Mouse (Mus musculus): ENCODE measurements at regions not wholly inside any gene's neighbourhood (a gene's known extent, or its start where the extent isn't known, plus 50 kb on each side); places are given as distances from the start of the nearest gene placed in this dataset.

GRCm38 (mm10) chr15:97141958-97142357 lies 86.2 kb upstream of the Slc38a4 start:
- H3K36me3 ChIP-seq (replicated peaks; ENCODE audit: low read length): no peaks in the 10 kb centered on the region
- no peaks in the 10 kb centered on the region for H3K4me1 ChIP-seq
- H3K9me3 ChIP-seq: peaks cover 19% of the 10 kb centered on the region
- no peak overlapping the region for H3K4me3 ChIP-seq (replicated peaks)
- H3K27me3 ChIP-seq (replicated peaks): no peaks in the 10 kb centered on the region
- TF ChIP-seq FLI1 (IDR thresholded peaks at IDR 0.05; ENCODE audit: low read length) (no peak), GATA1 (IDR thresholded peaks at IDR 0.05; ENCODE audit: borderline replicate concordance, low read length) (no peak)

DNA sequence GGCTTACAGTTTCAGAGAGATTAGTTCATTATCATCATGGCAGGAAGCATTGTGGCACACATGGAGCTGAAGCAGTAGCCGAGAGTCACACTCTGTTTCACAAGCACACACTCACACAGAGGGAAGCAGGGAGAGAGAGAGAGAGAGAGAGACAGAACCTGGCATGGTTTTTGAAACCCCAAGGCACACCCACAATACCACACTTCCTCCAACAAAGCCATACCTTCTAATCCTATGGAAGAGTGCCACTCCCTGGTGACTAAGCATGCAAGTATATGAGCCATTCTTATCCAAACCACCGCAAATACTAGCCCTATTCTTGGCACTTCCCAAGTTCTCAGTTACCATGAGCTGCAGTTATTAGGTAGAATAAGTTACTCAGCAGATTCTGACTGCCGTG lies 82.5 kb upstream of the Slc38a4 start:
- H3K36me3 ChIP-seq (replicated peaks; ENCODE audit: low read length): no peaks in the 10 kb centered on the region
- H3K4me1 ChIP-seq: no peaks in the 10 kb centered on the region
- peaks cover 2% of the 10 kb centered on the region for H3K27me3 ChIP-seq (replicated peaks)
- H3K4me3 ChIP-seq (replicated peaks): no peak overlapping the region
- H3K9me3 ChIP-seq: peaks cover 20% of the 10 kb centered on the region
- TF ChIP-seq GATA1 (IDR thresholded peaks at IDR 0.05; ENCODE audit: borderline replicate concordance, low read length): no peak
- no peak for TF ChIP-seq FLI1 (IDR thresholded peaks at IDR 0.05; ENCODE audit: low read length)

DNA sequence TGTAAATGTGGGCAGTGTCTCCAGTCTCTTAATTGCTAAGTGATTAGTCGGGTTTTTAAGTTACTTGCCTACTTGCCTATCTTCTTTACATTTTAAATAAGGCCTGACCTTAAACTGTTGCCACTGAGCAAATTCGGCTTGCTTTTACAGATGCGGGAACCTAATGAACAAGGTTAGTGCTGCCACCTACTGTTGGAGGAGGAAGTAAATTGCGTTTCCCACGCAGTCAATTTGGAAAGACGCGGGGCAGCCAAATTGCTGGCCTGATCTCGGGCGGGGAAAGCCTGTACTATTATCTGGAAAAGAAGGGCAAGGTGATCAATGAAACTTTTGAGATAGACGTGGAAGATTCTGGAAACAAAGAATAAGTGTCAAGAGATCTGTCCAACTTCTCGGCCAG lies 79.5 kb upstream of the Slc38a4 start:
- TF ChIP-seq FLI1 (IDR thresholded peaks at IDR 0.05; ENCODE audit: low read length) (no peak), GATA1 (IDR thresholded peaks at IDR 0.05; ENCODE audit: borderline replicate concordance, low read length) (no peak)
- Histone ChIP-seq H3K4me3 (replicated peaks) (no peak overlapping the region), H3K36me3 (replicated peaks; ENCODE audit: low read length) (no peaks in the 10 kb centered on the region), H3K9me3 (peaks cover 20% of the 10 kb centered on the region), H3K4me1 (no peaks in the 10 kb centered on the region), H3K27me3 (replicated peaks) (peaks cover 2% of the 10 kb centered on the region)

DNA sequence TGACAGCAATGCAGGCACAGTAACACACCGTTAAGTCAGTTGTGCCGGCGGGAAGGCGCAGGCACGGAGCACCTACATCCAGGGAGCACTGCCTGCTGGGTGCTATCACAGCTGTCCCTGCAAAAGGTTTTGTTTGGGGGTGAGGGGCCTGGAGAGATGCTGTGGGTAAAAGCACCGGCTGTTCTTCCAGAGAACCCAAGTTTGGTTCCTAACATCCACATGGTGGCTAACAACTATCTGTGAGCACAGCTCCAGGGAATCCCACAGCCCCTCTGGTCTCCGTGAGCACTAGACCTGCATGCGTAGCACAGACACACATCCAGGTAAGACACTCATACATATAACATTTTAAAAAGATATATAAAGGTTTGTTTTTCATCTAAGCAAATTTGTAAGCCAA lies 72.0 kb upstream of the Slc38a4 start:
- TF ChIP-seq FLI1 (IDR thresholded peaks at IDR 0.05; ENCODE audit: low read length) (no peak), GATA1 (IDR thresholded peaks at IDR 0.05; ENCODE audit: borderline replicate concordance, low read length) (no peak)
- Histone ChIP-seq H3K9me3 (peaks cover 13% of the 10 kb centered on the region; the same call in 1 of the 2 replicates), H3K4me3 (replicated peaks) (no peak overlapping the region), H3K36me3 (replicated peaks; ENCODE audit: low read length) (no peaks in the 10 kb centered on the region), H3K27me3 (replicated peaks) (no peaks in the 10 kb centered on the region), H3K4me1 (no peaks in the 10 kb centered on the region)

GRCm38 (mm10) chr15:97125836-97126822 lies 70.4 kb upstream of the Slc38a4 start:
- Histone ChIP-seq H3K27me3 (replicated peaks) (no peaks in the 10 kb centered on the region), H3K9me3 (peaks cover 17% of the 10 kb centered on the region), H3K4me3 (replicated peaks) (no peak overlapping the region), H3K4me1 (no peaks in the 10 kb centered on the region), H3K36me3 (replicated peaks; ENCODE audit: low read length) (no peaks in the 10 kb centered on the region)
- TF ChIP-seq FLI1 (IDR thresholded peaks at IDR 0.05; ENCODE audit: low read length): no peak

DNA sequence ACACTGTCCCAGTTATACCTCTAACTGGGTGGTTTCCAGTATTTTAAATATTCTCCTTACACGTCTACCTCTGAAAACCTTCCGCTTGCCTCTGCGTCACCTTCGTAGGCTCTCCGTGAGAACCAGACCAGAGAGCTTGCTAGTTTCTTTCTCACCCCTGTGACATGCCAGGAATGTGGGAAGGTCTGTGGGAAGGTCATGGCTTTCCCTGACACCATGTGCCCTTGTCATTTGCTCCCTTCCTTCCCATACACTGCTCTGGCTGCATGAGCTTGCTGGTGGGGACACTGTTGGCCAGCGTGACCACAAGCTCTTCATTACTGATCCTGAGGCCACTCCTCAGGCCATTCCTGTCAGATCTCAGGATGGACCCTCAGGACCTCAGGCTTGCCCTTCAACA lies 66.5 kb upstream of the Slc38a4 start:
- TF ChIP-seq FLI1 (IDR thresholded peaks at IDR 0.05; ENCODE audit: low read length) (no peak), GATA1 (IDR thresholded peaks at IDR 0.05; ENCODE audit: borderline replicate concordance, low read length) (no peak)
- H3K4me1 ChIP-seq: no peaks in the 10 kb centered on the region
- H3K4me3 ChIP-seq (replicated peaks): peak overlapping the region; percentile 3
- H3K27me3 ChIP-seq (replicated peaks): no peaks in the 10 kb centered on the region
- H3K9me3 ChIP-seq: peaks cover 22% of the 10 kb centered on the region
- no peaks in the 10 kb centered on the region for H3K36me3 ChIP-seq (replicated peaks; ENCODE audit: low read length)

GRCm38 (mm10) chr15:97112452-97113200 lies 56.9 kb upstream of the Slc38a4 start:
- no peak for TF ChIP-seq FLI1 (IDR thresholded peaks at IDR 0.05; ENCODE audit: low read length)
- TF ChIP-seq GATA1 (IDR thresholded peaks at IDR 0.05; ENCODE audit: borderline replicate concordance, low read length): no peak
- Histone ChIP-seq H3K9me3 (no peaks in the 10 kb centered on the region), H3K4me3 (replicated peaks) (no peak overlapping the region), H3K36me3 (replicated peaks; ENCODE audit: low read length) (no peaks in the 10 kb centered on the region), H3K4me1 (no peaks in the 10 kb centered on the region), H3K27me3 (replicated peaks) (no peaks in the 10 kb centered on the region)

DNA sequence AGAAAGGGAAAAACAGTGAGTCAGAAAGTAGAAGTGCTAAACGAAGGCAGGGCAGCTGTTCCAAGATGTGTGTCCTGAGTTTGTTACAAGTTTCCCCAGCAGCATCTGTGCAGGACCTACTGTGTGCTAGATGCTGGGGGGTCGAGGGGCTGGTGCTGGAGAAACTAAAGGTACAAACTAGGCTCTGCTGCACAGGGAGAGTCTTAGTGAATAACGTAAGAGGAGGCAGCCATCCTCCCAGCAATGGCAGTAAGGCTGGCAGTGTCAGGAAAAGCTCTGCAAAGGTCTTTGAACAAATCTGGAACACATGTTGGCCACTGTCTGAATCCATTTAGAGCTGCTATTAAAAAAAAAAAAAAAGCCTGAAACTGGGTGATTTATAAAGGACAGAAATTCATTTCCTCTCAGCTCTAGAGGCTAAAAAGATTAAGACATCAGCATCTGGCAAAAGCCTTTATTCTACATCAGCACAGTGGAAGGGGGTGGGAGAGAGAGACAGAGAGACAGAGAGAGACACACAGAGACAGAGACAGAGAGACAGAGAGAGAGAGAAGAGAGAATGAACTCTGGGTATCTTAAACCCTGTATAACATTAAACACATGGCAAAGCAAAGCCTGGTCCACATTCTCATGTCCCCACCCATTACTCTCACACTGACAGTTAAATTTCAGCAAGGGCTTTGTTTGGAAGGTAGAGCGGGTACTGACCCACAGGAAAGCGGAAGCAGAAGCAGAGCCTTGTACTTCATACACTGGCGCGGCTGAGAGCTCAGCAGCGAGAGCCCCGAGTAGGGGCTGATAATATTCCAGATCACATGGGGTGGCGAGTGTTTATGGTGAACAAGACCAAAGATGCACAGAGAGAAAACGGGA lies 55.8 kb upstream of the Slc38a4 start:
- no peaks in the 10 kb centered on the region for H3K27me3 ChIP-seq (replicated peaks)
- TF ChIP-seq GATA1 (IDR thresholded peaks at IDR 0.05; ENCODE audit: borderline replicate concordance, low read length) (no peak), FLI1 (IDR thresholded peaks at IDR 0.05; ENCODE audit: low read length) (no peak)
- H3K4me3 ChIP-seq (replicated peaks): no peak overlapping the region

GRCm38 (mm10) chr15:97107779-97108178 lies 52.0 kb upstream of the Slc38a4 start:
- TF ChIP-seq GATA1 (IDR thresholded peaks at IDR 0.05; ENCODE audit: borderline replicate concordance, low read length): no peak
- no peak for TF ChIP-seq FLI1 (IDR thresholded peaks at IDR 0.05; ENCODE audit: low read length)
- no peaks in the 10 kb centered on the region for H3K36me3 ChIP-seq (replicated peaks; ENCODE audit: low read length)
- no peaks in the 10 kb centered on the region for H3K4me1 ChIP-seq
- H3K27me3 ChIP-seq (replicated peaks): no peaks in the 10 kb centered on the region
- H3K4me3 ChIP-seq (replicated peaks): no peak overlapping the region
- H3K9me3 ChIP-seq: no peaks in the 10 kb centered on the region

More for the DNA sequence above, 55.8 kb upstream of the Slc38a4 start:
- no peaks in the 10 kb centered on the region for H3K9me3 ChIP-seq
- H3K36me3 ChIP-seq (replicated peaks; ENCODE audit: low read length): no peaks in the 10 kb centered on the region
- no peaks in the 10 kb centered on the region for H3K4me1 ChIP-seq

Measured in megakaryocyte, embryonic 14.5 days (primary cell).